Mouse (Mus musculus) embryo, embryonic 11 days (tissue): ENCODE measurements at regions not wholly inside any gene's neighbourhood (a gene's known extent, or its start where the extent isn't known, plus 50 kb on each side); places are given as distances from the start of the nearest gene placed in this dataset.
"Not testable (repeated sequence)": the region's sequence is repeated elsewhere in the genome, so short reads cannot be mapped to it uniquely, and the experiment has no call there.

Experiments used
- DNase-seq: peaks from one replicate; pipeline ENCODE4 v3.0.0-alpha.2; 2015

- DNase-seq, result no peak
These were observed 562.3 kb downstream of the Cdh11 start for GRCm38 (mm10) chr8:102223097-102223496.

GRCm38 (mm10) chr8:102205633-102206032 lies 579.8 kb downstream of the Cdh11 start:
- DNase-seq, result no peak

- no peak for DNase-seq
These were observed 625.8 kb downstream of the Cdh11 start for GRCm38 (mm10) chr8:102159541-102160197.

- no peak for DNase-seq
These were observed 666.8 kb downstream of the Cdh11 start for GRCm38 (mm10) chr8:102118657-102119056.

GRCm38 (mm10) chr8:102116846-102117403 lies 668.5 kb downstream of the Cdh11 start:
- no peak for DNase-seq

GRCm38 (mm10) chr8:102103773-102104172 lies 681.7 kb downstream of the Cdh11 start:
- DNase-seq, result peak; percentile 66

GRCm38 (mm10) chr8:102096726-102097125 lies 688.7 kb downstream of the Cdh11 start:
- DNase-seq, result no peak

GRCm38 (mm10) chr8:102085927-102086326 lies 699.5 kb downstream of the Cdh11 start:
- DNase-seq, result no peak

- DNase-seq, result no peak
These were observed 709.8 kb downstream of the Cdh11 start for GRCm38 (mm10) chr8:102075611-102076010.

- DNase-seq, result no peak
These were observed 721.3 kb downstream of the Cdh11 start for GRCm38 (mm10) chr8:102064137-102064536.

- DNase-seq, result peak; percentile 22
These were observed 732.0 kb downstream of the Cdh11 start for GRCm38 (mm10) chr8:102053429-102053828.

GRCm38 (mm10) chr8:102026956-102027927 lies 758.2 kb downstream of the Cdh11 start:
- peak; percentile 29 for DNase-seq

- DNase-seq, result no peak
These were observed 761.0 kb downstream of the Cdh11 start for GRCm38 (mm10) chr8:102024472-102024871.

- DNase-seq, result no peak
These were observed 767.7 kb downstream of the Cdh11 start for GRCm38 (mm10) chr8:102017776-102018175.

GRCm38 (mm10) chr8:102000326-102001016 lies 785.0 kb downstream of the Cdh11 start:
- DNase-seq, result no peak

- not testable (repeated sequence) for DNase-seq
These were observed 788.7 kb downstream of the Cdh11 start for GRCm38 (mm10) chr8:101996761-101997160.

- DNase-seq, result no peak
These were observed 828.6 kb downstream of the Cdh11 start for GRCm38 (mm10) chr8:101956832-101957231.

GRCm38 (mm10) chr8:101950599-101950998 lies 834.8 kb downstream of the Cdh11 start:
- DNase-seq, result peak; percentile 1

- no peak for DNase-seq
These were observed 847.6 kb downstream of the Cdh11 start for GRCm38 (mm10) chr8:101937859-101938258.

- DNase-seq, result no peak
These were observed 871.8 kb downstream of the Cdh11 start for GRCm38 (mm10) chr8:101913665-101914064.
